Mouse (Mus musculus): ENCODE results near the gene Hs3st3a1. TPM values are rescaled to one million over a fixed set of nuclear protein-coding genes. Genes with fewer than 3 reads are reported as not detected.

Hs3st3a1 gene
- polyA plus RNA-seq, 1 experiment = 0.28 TPM

DNA sequence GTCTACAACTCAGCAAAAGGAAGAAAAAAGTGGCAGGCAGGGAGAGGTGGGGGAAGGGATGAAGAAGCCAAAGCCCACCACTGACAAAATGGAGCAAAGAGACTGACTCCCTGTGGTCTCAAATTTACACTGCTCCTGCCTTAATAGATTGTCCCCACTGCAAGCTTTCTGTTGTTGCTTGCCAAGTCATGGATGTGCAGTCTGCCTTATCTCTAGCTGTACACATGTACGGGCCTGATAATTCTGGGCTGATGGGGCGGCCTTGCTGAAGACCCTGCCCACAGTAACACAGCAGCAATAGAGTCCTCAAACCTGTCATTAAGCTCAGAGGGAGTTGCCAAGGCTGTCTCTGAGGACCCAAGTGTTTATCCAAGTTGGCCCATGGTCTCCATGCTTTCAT is 74.0 kb downstream of the Hs3st3a1 start:
- no peak overlapping the region for H3K27ac ChIP-seq (replicated peaks; ENCODE audit: low read depth, low read length)
- H3K4me1 ChIP-seq (ENCODE audit: control insufficient read depth, insufficient read depth, insufficient read length, low read length) = no peaks in the 10 kb centered on the region
- no peak overlapping the region for H3K4me3 ChIP-seq (ENCODE audit: insufficient read depth, low read depth, low read length)

DNA sequence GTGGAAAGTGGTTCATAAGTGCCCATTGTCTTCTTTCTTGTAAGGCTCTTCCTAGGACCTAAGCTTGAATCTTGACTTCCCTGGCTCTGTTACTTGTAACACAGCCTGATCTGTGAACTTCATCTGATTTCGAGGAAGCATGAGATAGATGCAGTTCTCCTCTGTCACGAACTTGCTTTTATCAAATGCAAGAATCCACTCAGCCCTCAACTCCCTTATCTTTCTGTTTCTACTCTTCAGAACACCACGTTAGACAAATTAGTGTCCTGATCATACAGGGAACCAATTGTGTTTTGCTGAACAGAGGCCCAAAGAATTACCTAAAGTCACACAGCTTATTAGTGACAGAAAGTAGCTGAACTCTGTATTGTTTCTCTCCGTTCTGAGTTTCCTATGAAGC is 77.2 kb downstream of the Hs3st3a1 start:
- Histone ChIP-seq H3K4me1 (ENCODE audit: control insufficient read depth, insufficient read depth, insufficient read length, low read length) (0 out of 2 replicates have a peak, but pooled peaks cover 2% of the 10 kb centered on the region), H3K4me3 (ENCODE audit: insufficient read depth, low read depth, low read length) (no peak overlapping the region), H3K27ac (replicated peaks; ENCODE audit: low read depth, low read length) (no peak overlapping the region)

DNA sequence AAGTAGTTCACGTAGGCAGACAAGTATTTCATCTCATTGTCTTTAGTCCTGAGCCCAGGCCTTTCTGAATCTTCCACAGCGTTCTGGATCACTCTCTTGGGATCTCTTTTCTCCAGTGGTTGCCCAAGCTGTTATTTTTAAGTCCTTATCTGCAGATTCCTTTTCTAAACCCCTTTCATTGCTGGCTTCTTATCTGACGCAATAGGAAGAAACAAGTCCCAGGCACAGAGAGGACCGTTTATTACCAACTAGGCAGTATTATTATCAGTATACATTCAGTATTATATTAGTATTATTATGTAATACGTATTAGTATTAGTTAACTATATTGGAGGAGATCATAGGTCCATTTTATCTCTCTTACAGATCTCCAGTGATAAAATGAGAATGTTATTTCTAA is 78.3 kb downstream of the Hs3st3a1 start:
- Histone ChIP-seq H3K27ac (replicated peaks; ENCODE audit: low read depth, low read length) (no peak overlapping the region), H3K4me3 (ENCODE audit: insufficient read depth, low read depth, low read length) (no peak overlapping the region), H3K4me1 (ENCODE audit: control insufficient read depth, insufficient read depth, insufficient read length, low read length) (0 out of 2 replicates have a peak, but pooled peaks cover 6% of the 10 kb centered on the region)

DNA sequence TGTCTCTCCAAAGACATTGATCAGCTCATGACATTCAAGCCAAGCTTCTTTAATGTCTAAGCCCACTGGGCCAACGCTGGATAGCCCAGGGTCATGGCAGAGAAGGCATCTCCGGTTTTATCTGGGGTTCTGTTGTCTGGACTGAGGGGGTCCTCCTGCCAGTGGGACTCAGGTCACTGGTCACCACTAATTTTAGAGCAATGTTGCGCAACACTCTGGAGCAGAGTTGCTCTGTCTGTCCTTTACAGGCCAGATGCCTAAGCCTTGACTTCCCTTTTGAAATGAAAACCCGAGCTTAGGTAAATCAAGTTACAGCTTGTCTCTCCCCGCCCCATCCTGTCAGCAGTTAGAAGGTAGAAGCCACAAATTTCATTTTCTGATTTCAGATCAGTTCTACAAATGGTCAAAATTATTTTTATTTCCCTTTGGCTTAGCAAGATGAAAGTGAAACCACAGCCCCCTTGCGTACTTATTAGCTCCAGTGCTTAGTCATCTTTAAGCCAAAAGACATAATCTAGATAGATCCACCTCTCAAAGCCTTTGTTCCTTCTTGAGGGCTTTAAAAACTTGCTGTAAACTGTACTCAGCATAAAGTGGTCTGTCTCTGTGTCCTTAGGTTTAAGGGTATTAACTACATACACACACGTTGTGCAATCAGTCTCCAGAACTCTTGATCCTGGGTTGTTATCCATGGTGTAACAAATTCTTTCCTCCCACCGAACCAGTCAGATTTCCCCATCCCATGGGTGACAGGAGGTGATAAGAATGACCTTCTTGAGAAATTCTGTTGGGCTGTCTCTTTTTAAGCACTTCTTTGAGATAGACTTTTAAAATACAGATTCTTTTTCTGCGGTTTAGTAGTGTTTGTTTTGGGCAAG is 81.8 kb downstream of the Hs3st3a1 start:
- Histone ChIP-seq H3K4me1 (ENCODE audit: control insufficient read depth, insufficient read depth, insufficient read length, low read length) (0 out of 2 replicates have a peak, but pooled peaks cover 6% of the 10 kb centered on the region), H3K4me3 (ENCODE audit: insufficient read depth, low read depth, low read length) (no peak overlapping the region), H3K27ac (replicated peaks; ENCODE audit: low read depth, low read length) (no peak overlapping the region)

DNA sequence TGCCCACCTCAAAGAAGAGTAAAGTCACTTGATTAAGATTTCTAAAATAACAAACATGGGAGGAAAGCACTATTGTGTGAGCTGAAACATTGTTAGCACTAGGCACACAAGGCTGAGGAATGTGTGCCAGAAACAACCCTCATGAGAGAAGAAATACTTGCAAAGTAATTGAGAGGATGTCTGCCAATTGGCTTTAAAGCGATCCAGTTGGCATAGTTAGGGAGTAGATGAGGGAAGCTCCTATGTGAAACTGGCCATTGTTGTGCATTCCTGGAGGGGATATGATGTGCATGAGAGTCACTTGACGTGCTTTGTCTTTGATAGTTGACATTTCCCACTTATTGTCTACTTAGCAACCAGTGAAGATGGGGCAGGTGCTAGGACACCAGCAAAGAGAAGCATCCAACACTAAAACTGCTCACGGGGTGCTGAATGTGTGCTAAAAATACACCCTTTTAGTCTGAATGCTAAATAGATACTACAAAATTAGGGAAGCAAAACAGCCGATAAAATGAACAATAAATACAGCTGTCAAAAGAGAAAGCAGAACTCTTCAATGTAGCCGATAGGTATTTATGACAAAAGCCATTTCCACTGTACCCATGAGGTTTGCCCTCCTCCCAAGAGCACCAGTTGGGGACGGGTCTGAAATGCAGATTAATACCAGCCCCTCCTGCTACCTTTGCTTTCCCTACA is 83.2 kb downstream of the Hs3st3a1 start:
- H3K4me1 ChIP-seq (ENCODE audit: control insufficient read depth, insufficient read depth, insufficient read length, low read length) = 0 out of 2 replicates have a peak, but pooled peaks cover 6% of the 10 kb centered on the region
- H3K27ac ChIP-seq (replicated peaks; ENCODE audit: low read depth, low read length) = no peak overlapping the region
- H3K4me3 ChIP-seq (ENCODE audit: insufficient read depth, low read depth, low read length) = no peak overlapping the region

DNA sequence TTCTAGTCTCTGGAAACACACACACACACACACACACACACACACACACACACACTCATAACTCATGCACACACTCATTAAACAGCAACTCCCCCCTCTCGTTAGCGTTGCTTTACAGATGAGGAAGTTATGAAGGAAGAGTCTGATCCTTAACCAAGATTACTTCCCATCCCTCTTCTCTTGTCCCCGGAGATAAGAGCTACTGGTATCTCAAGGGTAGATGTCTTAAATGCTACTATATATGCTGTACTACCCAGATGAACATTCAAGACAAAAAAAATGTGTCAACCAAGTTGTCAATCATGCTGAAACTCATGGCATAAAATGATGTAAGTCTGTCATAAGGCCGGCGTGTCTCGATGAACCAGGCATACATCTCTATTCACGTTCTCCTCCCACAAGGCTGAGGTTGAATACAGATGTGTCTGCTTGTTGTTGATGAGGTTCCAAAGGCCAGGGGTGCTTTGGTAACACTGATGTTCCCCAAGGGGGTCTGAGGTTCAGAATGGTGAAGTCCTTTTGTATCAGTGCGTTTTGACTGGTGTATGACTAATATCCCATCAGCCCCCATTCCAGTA is 89.0 kb downstream of the Hs3st3a1 start:
- H3K27ac ChIP-seq (replicated peaks; ENCODE audit: low read depth, low read length) = no peak overlapping the region
- H3K4me3 ChIP-seq (ENCODE audit: insufficient read depth, low read depth, low read length) = no peak overlapping the region
- no peaks in the 10 kb centered on the region for H3K4me1 ChIP-seq (ENCODE audit: control insufficient read depth, insufficient read depth, insufficient read length, low read length)

DNA sequence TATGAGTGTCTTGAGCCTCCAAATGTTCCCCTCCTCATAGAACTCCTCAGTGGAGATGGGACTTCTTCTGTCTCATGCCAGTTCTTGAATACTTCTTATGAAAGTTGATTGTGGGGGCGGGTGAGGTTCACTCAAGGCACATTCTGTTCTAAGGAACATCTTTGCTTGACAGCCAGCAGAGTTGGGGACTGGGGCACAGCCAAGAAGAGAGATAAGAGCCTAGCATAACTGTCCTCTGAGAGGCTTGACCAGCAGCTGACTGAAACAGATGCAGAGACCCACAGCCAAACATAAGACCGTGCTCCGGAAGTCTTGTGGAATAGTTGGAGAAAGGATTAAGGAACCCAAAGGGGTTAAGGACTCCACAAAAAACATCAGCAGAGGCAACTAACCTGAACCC is 102.1 kb downstream of the Hs3st3a1 start:
- Histone ChIP-seq H3K27ac (replicated peaks; ENCODE audit: low read depth, low read length) (no peak overlapping the region), H3K4me1 (ENCODE audit: control insufficient read depth, insufficient read depth, insufficient read length, low read length) (no peaks in the 10 kb centered on the region), H3K4me3 (ENCODE audit: insufficient read depth, low read depth, low read length) (no peak overlapping the region)

DNA sequence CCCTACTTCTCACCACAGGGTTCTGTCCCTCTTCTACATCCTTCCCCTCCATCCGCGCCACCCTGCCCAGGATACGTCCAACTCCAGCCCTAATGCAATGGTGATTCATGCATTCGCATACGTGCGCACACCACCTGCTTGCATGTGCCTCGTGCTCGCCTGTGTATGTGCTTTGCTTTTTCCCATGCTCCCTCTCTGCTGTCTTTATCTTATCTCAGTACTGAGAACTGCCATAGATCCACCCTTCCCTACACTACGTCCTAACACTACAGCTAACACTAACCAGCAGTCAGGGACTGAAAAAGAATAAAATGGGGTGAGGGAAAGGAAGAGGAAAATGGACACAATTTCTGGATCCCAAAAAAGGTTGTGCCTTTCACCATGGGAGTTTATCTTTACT is 106.7 kb downstream of the Hs3st3a1 start:
- Histone ChIP-seq H3K4me1 (ENCODE audit: control insufficient read depth, insufficient read depth, insufficient read length, low read length) (no peaks in the 10 kb centered on the region), H3K27ac (replicated peaks; ENCODE audit: low read depth, low read length) (no peak overlapping the region), H3K4me3 (ENCODE audit: insufficient read depth, low read depth, low read length) (no peak overlapping the region)

DNA sequence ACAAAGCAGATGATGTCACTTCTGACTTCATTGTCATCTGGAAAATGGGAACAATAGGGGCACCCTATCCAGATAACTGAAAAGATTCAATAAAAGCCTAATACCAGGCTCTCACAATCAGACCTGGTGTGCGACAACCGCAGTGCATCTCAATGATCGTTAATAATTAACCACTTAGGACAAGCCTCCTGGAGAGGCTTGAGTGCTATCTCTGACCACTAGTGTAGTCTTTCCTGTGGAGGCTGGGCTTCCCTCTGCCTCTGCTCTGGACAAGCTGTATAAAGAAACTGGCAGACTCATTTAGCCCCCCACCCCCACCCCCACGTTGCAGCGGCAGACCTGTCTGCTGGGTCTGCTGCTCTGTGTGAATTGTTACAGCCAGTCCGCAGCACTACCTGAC is 107.2 kb downstream of the Hs3st3a1 start:
- no peak overlapping the region for H3K4me3 ChIP-seq (ENCODE audit: insufficient read depth, low read depth, low read length)
- no peak overlapping the region for H3K27ac ChIP-seq (replicated peaks; ENCODE audit: low read depth, low read length)
- H3K4me1 ChIP-seq (ENCODE audit: control insufficient read depth, insufficient read depth, insufficient read length, low read length) = no peaks in the 10 kb centered on the region

DNA sequence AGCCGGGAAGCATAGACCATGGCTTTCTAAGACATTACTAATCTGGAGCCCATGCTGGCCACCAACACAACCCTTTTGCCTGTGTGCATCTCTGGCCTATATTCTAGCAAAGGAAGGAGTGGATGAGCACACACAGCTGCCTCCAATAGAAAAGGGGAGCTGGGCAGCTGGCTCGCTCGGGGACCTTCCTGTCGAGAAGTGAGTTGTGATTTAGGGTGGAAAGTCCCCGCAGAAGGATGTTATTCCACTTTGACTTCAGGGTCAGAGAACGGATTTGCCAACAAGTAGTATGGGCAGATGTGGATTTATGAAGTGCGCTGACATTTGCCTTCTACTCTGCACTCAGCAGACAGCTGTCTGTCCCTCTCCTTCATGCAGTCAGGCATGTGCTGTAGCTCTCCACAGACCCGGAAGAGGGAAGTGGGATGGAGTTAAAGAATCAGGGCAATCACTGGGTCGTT is 108.1 kb downstream of the Hs3st3a1 start:
- no peak overlapping the region for H3K4me3 ChIP-seq (ENCODE audit: insufficient read depth, low read depth, low read length)
- H3K27ac ChIP-seq (replicated peaks; ENCODE audit: low read depth, low read length) = no peak overlapping the region
- H3K4me1 ChIP-seq (ENCODE audit: control insufficient read depth, insufficient read depth, insufficient read length, low read length) = no peaks in the 10 kb centered on the region

DNA sequence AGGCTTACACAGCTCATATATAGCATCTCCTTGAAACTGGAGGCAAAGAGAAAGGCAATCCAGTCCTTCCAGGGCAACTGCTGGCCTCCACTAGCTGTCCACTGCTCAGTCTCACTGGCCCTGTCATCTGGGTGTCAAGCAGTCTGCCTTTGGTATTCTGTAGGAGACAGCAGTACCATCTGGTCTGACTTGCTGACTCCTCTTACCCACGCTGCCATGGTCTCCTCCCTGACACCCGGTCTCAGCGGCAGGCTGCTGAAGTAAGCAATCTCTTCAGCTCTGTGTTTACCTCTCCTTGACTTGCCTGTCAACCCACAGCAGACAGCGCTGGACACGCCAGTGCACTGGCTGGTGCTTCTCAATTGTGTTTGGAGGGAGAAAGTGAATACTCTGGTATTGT is 109.1 kb downstream of the Hs3st3a1 start:
- Histone ChIP-seq H3K4me1 (ENCODE audit: control insufficient read depth, insufficient read depth, insufficient read length, low read length) (no peaks in the 10 kb centered on the region), H3K27ac (replicated peaks; ENCODE audit: low read depth, low read length) (no peak overlapping the region), H3K4me3 (ENCODE audit: insufficient read depth, low read depth, low read length) (no peak overlapping the region)

DNA sequence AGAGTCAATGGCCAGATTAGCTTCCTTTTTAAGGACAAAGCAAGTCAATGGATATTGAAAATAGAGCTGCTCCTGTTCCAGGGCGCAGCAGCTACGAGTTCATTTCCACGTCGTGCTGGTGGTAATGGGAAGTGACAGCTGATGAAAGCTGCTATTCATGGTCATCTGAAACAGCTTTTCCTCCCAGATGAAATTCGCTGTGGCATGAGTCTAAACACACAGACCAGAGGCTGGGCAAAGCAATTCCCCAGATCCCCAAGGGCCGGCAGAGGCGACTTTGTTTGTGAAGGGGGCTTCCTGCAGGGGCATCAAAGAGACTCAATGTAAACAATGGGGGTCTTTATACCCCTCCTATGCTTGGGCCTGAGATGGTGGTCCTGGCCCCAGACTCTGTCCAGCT is 114.2 kb downstream of the Hs3st3a1 start:
- Histone ChIP-seq H3K27ac (replicated peaks; ENCODE audit: low read depth, low read length) (no peak overlapping the region), H3K4me1 (ENCODE audit: control insufficient read depth, insufficient read depth, insufficient read length, low read length) (no peaks in the 10 kb centered on the region), H3K4me3 (ENCODE audit: insufficient read depth, low read depth, low read length) (no peak overlapping the region)

DNA sequence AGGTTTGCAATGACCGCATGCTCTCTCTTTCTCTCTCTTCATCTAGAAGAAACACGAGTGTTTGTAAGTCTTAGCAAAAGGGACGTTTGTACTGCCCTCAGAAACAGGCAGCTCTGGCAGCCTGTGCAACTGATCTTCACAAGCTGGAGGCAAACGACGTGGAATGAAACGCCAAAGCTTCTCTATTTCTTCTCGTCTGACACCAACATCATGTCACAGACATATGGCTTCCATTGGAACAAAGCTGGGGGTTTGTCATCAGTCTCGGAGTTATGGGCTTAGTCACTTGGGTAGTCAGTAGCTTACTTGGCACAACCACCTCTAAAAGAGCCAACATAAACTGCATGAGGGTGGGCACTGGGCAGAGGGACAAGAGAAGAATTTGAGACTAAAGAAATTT is 114.8 kb downstream of the Hs3st3a1 start:
- Histone ChIP-seq H3K4me1 (ENCODE audit: control insufficient read depth, insufficient read depth, insufficient read length, low read length) (no peaks in the 10 kb centered on the region), H3K4me3 (ENCODE audit: insufficient read depth, low read depth, low read length) (no peak overlapping the region)

DNA sequence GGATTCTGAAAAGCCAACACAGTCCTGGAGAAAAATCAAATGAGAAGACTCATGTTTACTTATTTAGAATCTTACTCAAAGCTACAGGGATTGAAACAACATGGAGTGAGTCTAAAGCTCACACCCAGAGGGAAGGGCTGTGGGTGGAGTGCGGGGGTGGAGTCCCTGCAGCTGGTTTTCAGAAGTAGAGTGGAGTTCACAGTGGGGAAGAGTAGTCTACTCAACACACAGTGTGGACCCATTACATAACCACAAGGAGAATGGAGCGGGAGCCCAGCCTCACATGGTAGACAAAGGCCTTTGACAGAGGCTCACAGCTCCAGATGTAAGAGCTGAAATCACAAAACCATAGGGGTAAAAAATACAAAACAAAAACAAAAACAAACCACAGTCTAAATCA is 123.2 kb downstream of the Hs3st3a1 start:
- H3K4me1 ChIP-seq (ENCODE audit: control insufficient read depth, insufficient read depth, insufficient read length, low read length) = no peaks in the 10 kb centered on the region
- H3K4me3 ChIP-seq (ENCODE audit: insufficient read depth, low read depth, low read length) = no peak overlapping the region
- H3K27ac ChIP-seq (replicated peaks; ENCODE audit: low read depth, low read length) = no peak overlapping the region

More for the DNA sequence above, 114.8 kb downstream of the Hs3st3a1 start:
- H3K27ac ChIP-seq (replicated peaks; ENCODE audit: low read depth, low read length) = no peak overlapping the region

DNA sequence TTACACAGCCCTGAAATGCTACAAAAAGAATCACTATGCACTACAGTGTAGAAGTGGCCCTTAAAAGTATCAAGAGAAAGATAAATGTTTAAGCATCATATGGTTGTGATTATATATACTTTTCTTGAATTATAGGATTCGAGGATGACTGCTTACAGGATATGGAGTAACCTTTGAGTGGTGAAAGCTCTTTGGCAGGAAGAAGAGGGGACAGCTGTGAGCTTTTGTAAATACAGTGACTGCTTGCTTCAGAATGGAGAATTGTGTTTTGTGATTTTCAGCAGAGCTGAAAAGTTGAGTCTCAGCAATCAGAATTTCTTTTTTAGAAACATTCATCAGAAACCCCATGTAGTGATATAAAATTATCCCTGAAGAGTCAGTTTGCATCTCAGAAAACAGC is 124.3 kb downstream of the Hs3st3a1 start:
- Histone ChIP-seq H3K27ac (replicated peaks; ENCODE audit: low read depth, low read length) (no peak overlapping the region), H3K4me3 (ENCODE audit: insufficient read depth, low read depth, low read length) (no peak overlapping the region), H3K4me1 (ENCODE audit: control insufficient read depth, insufficient read depth, insufficient read length, low read length) (no peaks in the 10 kb centered on the region)
